Mouse (Mus musculus) heart, embryonic 11.5 days (tissue): ENCODE results near the gene Bmpr1b. TPM values are rescaled to one million over a fixed set of nuclear protein-coding genes. Genes with fewer than 3 reads are reported as not detected.
A peak's percentile ranks its signal among the peaks of the same experiment; 100 is the strongest.

Source experiments
- ATAC-seq: fragments of 200-750 bp; cut with Nextera tagmentation; replicated peaks from 2 replicates; pipeline ENCODE4 v1.8.0; 2017; ENCODE audit warnings: moderate library complexity; ENCODE audit not compliant: insufficient number of reproducible peaks, low FRiP score, low TSS enrichment
- H3K27ac ChIP-seq: fragments of 300-500 bp; sonication (generic); 2 replicates; pipeline ENCODE4 v1.5.1; 2014; ENCODE audit warnings: mild to moderate bottlenecking, low read depth, low read length
- H3K27me3 ChIP-seq: fragments of 300-500 bp; sonication (generic); 2 replicates; pipeline ENCODE4 v1.6.1; 2014; ENCODE audit warnings: mild to moderate bottlenecking, low read length, mixed read lengths; ENCODE audit not compliant: control insufficient read depth, insufficient read depth
- H3K36me3 ChIP-seq: fragments of 300-500 bp; sonication (generic); 2 replicates; pipeline ENCODE4 v1.6.1; 2014; ENCODE audit warnings: mild to moderate bottlenecking, low read length, moderate library complexity, mixed read lengths; ENCODE audit not compliant: control insufficient read depth, insufficient read depth
- H3K4me1 ChIP-seq: fragments of 300-500 bp; sonication (generic); 2 replicates; pipeline ENCODE4 v1.6.1; 2014; ENCODE audit warnings: low read length; ENCODE audit not compliant: control insufficient read depth, insufficient read depth
- H3K4me2 ChIP-seq: fragments of 300-500 bp; sonication (generic); 2 replicates; pipeline ENCODE4 v1.6.1; 2014; ENCODE audit warnings: mild to moderate bottlenecking, moderate library complexity
- H3K4me3 ChIP-seq: fragments of 300-500 bp; sonication (generic); 2 replicates; pipeline ENCODE4 v1.5.1; 2014; ENCODE audit warnings: low read depth, low read length
- H3K9ac ChIP-seq: fragments of 300-500 bp; sonication (generic); 2 replicates; pipeline ENCODE4 v1.6.1; 2014; ENCODE audit warnings: mild to moderate bottlenecking, low read depth, low read length, moderate library complexity
- H3K9me3 ChIP-seq: fragments of 300-500 bp; sonication (generic); replicated peaks from 2 replicates; pipeline ENCODE4 v1.6.1; 2016; ENCODE audit warnings: low read length; ENCODE audit not compliant: control insufficient read depth
- WGBS: fragments of 180-500 bp; shearing (Covaris S2); extraction: QIAGEN DNeasy Blood & Tissue Kit; methylation state at CpG from one replicate; pipeline ENCODE4 v1.1.7; 2014; ENCODE audit not compliant: insufficient replicate concordance; 5-methylcytosine and 5-hydroxymethylcytosine counted together
- polyA plus RNA-seq: library from polyadenylated mRNA; unstranded; fragments of >200 nt; fragmentation: Nextera tagmentation; extraction: Ambion mirVana; gene quantifications from 2 replicates; pipeline ENCODE4 v1.2.1, GENCODE M21; 2014

The Bmpr1b gene
- polyA plus RNA-seq, 1 experiment from 2014 or later = 1.4 TPM

DNA sequence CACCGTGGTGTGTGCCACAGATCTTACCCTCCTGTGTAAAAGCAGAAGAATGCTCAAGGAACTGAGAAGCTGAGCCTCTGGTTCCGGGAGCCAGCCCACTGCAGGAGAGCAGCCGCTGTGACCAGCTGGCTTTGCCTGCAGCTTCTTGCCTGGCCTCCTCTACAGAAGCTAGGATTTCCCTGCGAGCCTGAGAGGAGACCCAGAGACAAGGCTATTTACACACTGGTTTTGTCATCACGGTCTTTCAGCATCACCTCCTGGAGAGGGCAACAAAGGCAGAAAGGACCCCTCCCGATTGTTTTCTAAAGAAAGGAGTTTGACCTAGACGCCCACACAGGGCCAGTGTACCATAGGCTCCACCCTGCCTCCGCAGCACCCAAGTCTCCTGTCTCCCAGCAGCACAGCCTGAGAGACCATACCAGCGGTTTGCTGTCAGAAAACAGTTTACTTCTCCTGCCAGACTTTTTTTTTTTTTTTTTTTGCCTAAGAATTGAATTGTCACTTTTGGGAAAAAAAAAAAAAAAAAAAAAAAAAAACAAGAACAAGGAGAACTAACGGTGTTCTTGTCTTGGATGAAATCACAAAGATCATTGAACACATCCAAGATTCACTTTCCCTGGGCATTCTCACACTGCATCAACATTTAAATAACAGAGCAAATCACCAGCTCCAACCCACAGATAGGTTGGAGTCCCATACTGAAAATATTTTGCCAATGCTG, 237.7 kb downstream of the Bmpr1b start:
- Histone ChIP-seq H3K27ac (no peak overlapping the region), H3K4me3 (peak overlapping the region; percentile 21), H3K9me3 (no peaks in the 10 kb centered on the region), H3K4me2 (peak overlapping the region; percentile 61), H3K4me1 (no peaks in the 10 kb centered on the region; the same call in 1 of the 2 replicates), H3K9ac (peak overlapping the region; percentile 2; the same call in 1 of the 2 replicates), H3K27me3 (no peaks in the 10 kb centered on the region), H3K36me3 (no peaks in the 10 kb centered on the region)
- 6% methylated on average over 10 of the region's 10 CpGs for WGBS
- 0 out of 2 replicates have a peak, but pooled peaks have one; percentile 35 for ATAC-seq

DNA sequence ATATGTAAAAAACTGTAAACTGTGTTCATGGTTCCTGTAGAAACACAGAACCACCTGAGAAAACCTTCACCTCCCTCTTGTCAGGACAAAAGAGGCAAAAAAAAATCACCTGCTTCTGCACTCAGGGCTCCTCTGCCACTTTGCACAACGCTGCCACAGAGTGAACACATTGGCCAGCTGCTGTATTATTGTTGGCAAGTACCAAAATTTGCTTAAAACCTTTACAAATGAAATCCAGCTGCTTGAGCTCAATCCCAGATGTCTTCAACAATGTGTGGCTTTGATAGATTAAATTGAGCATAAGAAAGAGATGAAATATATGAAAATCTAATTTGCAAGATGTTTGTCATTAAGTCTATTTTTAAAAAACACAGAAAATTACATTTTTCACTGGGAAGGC, 245.8 kb downstream of the Bmpr1b start:
- no peak for ATAC-seq
- Histone ChIP-seq H3K4me3 (no peak overlapping the region), H3K9me3 (no peaks in the 10 kb centered on the region), H3K9ac (no peak overlapping the region), H3K27ac (no peak overlapping the region), H3K36me3 (no peaks in the 10 kb centered on the region), H3K4me1 (no peaks in the 10 kb centered on the region), H3K4me2 (no peak overlapping the region), H3K27me3 (no peaks in the 10 kb centered on the region)
- 67% methylated on average over 1 of the region's 1 CpGs for WGBS

- Histone ChIP-seq H3K4me3 (no peak overlapping the region), H3K27ac (no peak overlapping the region), H3K4me2 (no peak overlapping the region), H3K4me1 (no peaks in the 10 kb centered on the region), H3K36me3 (no peaks in the 10 kb centered on the region), H3K27me3 (no peaks in the 10 kb centered on the region), H3K9ac (no peak overlapping the region), H3K9me3 (no peaks in the 10 kb centered on the region)
- 58% methylated on average over 4 of the region's 4 CpGs for WGBS
- ATAC-seq = no peak
These were observed 248.1 kb downstream of the Bmpr1b start for GRCm38 (mm10) chr3:141921161-141921560.

DNA sequence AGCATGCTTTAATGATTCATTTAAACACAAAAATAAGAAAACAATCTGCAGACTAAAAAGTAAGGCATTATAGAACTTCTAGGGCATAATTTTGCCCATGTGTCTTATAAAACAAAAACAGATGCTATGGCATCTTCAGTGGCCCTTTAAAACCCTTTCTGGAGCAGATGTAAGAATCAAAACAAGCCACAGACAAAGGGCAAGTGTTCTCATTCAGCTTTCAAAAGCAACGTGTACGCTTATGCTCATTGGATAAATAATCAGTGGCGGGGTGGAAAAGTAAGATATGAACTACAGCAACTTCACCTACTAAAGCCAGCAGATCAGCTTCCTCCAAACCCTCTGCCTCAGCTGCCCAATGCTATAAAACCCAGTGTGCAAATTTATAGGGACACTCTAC, 249.6 kb downstream of the Bmpr1b start:
- Histone ChIP-seq H3K4me1 (no peaks in the 10 kb centered on the region), H3K4me2 (no peak overlapping the region), H3K9me3 (no peaks in the 10 kb centered on the region), H3K27ac (no peak overlapping the region), H3K9ac (no peak overlapping the region), H3K4me3 (no peak overlapping the region), H3K27me3 (no peaks in the 10 kb centered on the region), H3K36me3 (no peaks in the 10 kb centered on the region)
- WGBS = 48% methylated on average over 3 of the region's 3 CpGs
- no peak for ATAC-seq

DNA sequence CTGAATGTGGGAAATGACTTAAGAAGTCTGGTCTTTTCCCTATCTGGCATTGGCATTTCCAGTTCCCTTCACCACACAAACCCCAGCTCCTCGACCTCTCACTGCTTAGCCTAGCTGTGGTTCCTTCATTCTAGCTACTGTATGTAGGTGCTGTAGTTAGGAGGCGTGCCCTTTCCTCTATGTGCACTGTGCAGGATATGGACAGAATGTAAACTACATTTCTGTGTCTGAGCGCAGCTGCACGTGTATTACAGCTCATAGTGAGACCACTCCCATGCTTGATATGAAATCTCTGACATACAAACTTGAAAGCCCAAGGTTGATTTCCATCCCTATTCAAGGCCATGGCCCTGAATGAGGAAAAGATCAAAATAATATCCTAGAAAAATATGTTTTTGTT, 252.1 kb downstream of the Bmpr1b start:
- Histone ChIP-seq H3K4me3 (no peak overlapping the region), H3K9me3 (no peaks in the 10 kb centered on the region), H3K27ac (no peak overlapping the region), H3K4me1 (no peaks in the 10 kb centered on the region), H3K36me3 (no peaks in the 10 kb centered on the region), H3K9ac (no peak overlapping the region), H3K4me2 (no peak overlapping the region), H3K27me3 (no peaks in the 10 kb centered on the region)
- ATAC-seq = no peak
- WGBS = 70% methylated on average over 4 of the region's 4 CpGs

GRCm38 (mm10) chr3:141915995-141916394, 253.2 kb downstream of the Bmpr1b start:
- no peak overlapping the region for H3K9ac ChIP-seq
- H3K27ac ChIP-seq = no peak overlapping the region
- no peak overlapping the region for H3K4me2 ChIP-seq
- H3K27me3 ChIP-seq = no peaks in the 10 kb centered on the region
- no peak overlapping the region for H3K4me3 ChIP-seq
- no peaks in the 10 kb centered on the region for H3K9me3 ChIP-seq
- 78% methylated on average over 3 of the region's 3 CpGs for WGBS
- no peaks in the 10 kb centered on the region for H3K4me1 ChIP-seq
- no peak for ATAC-seq
- H3K36me3 ChIP-seq = no peaks in the 10 kb centered on the region

DNA sequence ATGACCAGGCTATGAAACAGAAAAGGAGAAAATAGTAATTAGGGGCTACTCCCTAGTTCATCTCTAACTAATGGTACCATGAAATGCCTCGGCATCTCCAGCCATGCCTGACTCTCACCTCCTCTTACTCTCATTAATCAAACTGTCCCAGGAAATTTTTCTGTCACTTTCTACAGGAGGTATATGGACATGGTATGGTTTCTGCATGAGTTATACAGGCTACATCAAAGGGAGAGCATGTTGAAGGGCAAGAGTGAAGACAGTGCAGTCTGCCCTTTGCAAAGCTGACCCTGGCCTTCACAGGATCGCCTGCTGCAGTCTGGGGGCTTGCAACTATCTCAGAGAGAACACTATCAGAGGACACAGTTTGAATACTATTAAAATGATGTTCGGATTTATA, 254.6 kb downstream of the Bmpr1b start:
- no peaks in the 10 kb centered on the region for H3K9me3 ChIP-seq
- no peaks in the 10 kb centered on the region for H3K27me3 ChIP-seq
- H3K4me3 ChIP-seq = no peak overlapping the region
- H3K4me1 ChIP-seq = no peaks in the 10 kb centered on the region
- 80% methylated on average over 3 of the region's 3 CpGs for WGBS
- H3K27ac ChIP-seq = no peak overlapping the region
- ATAC-seq = no peak
- H3K4me2 ChIP-seq = no peak overlapping the region
- no peaks in the 10 kb centered on the region for H3K36me3 ChIP-seq
- no peak overlapping the region for H3K9ac ChIP-seq

- no peak overlapping the region for H3K4me3 ChIP-seq
- no peaks in the 10 kb centered on the region for H3K4me1 ChIP-seq
- H3K4me2 ChIP-seq = no peak overlapping the region
- no peak overlapping the region for H3K27ac ChIP-seq
- WGBS = 81% methylated on average over 2 of the region's 2 CpGs
- no peaks in the 10 kb centered on the region for H3K9me3 ChIP-seq
- H3K36me3 ChIP-seq = no peaks in the 10 kb centered on the region
- H3K27me3 ChIP-seq = no peaks in the 10 kb centered on the region
- H3K9ac ChIP-seq = no peak overlapping the region
- no peak for ATAC-seq
These were observed 260.1 kb downstream of the Bmpr1b start for GRCm38 (mm10) chr3:141909136-141909535.
